Mouse (Mus musculus) forebrain, postnatal 0 days (tissue): ENCODE data around the gene Gm20696. TPM values are rescaled to one million over a fixed set of nuclear protein-coding genes. Genes with fewer than 3 reads are reported as not detected.

Experiments used
- ATAC-seq: fragments of 200-750 bp; cut with Nextera tagmentation; 2 replicates; pipeline ENCODE4 v1.8.0; 2017; ENCODE audit warnings: mild to moderate bottlenecking, moderate library complexity
- DNase-seq: peaks from one replicate; pipeline ENCODE4 v3.0.0-alpha.2; 2015
- H3K27ac ChIP-seq: fragments of 300-500 bp; sonication (generic); 2 replicates; pipeline ENCODE4 v1.5.1; 2014; ENCODE audit warnings: low read depth, mild to moderate bottlenecking, antibody characterized with exemption, low read length, moderate library complexity, mixed read lengths
- H3K27me3 ChIP-seq: fragments of 300-500 bp; sonication (generic); 2 replicates; pipeline ENCODE4 v1.6.1; 2014; ENCODE audit warnings: mild to moderate bottlenecking, low read length, mixed read lengths; ENCODE audit not compliant: insufficient read depth
- H3K36me3 ChIP-seq: fragments of 300-500 bp; sonication (generic); 2 replicates; pipeline ENCODE4 v1.6.1; 2014; ENCODE audit warnings: mild to moderate bottlenecking, moderate library complexity; ENCODE audit not compliant: insufficient read depth
- H3K4me1 ChIP-seq: fragments of 300-500 bp; sonication (generic); 2 replicates; pipeline ENCODE4 v1.6.1; 2014; ENCODE audit warnings: antibody characterized with exemption; ENCODE audit not compliant: insufficient read depth
- H3K4me2 ChIP-seq: fragments of 300-500 bp; sonication (generic); 2 replicates; pipeline ENCODE4 v1.6.1; 2014; ENCODE audit warnings: low read depth, mild to moderate bottlenecking, moderate library complexity
- H3K4me3 ChIP-seq: fragments of 300-500 bp; sonication (generic); 2 replicates; pipeline ENCODE4 v1.5.1; 2014; ENCODE audit warnings: low read depth, low read length, mixed read lengths
- H3K9ac ChIP-seq: fragments of 300-500 bp; sonication (generic); 2 replicates; pipeline ENCODE4 v1.6.1; 2014; ENCODE audit warnings: mild to moderate bottlenecking
- H3K9me3 ChIP-seq: fragments of 300-500 bp; sonication (generic); 2 replicates; pipeline ENCODE4 v1.6.1; 2016; ENCODE audit warnings: low read length
- CTCF ChIP-seq: sonication (generic); IDR thresholded peaks from 2 replicates; pipeline ENCODE4 v1.5.1; 2016; ENCODE audit warnings: antibody characterized with exemption, control low read depth, low read depth
- WGBS: fragments of 180-500 bp; shearing (Covaris S2); extraction: QIAGEN DNeasy Blood & Tissue Kit; methylation state at CpG from one replicate; pipeline ENCODE4 v1.1.7; 2014; 5-methylcytosine and 5-hydroxymethylcytosine counted together
- polyA plus RNA-seq: library from polyadenylated mRNA; unstranded; fragments of >200 nt; fragmentation: Nextera tagmentation; extraction: Ambion mirVana; gene quantifications from 2 replicates; pipeline ENCODE4 v1.2.1, GENCODE M21; 2015
- total RNA-seq: library from RNA; depleted of rRNA; stranded (reverse); fragments of >200 nt; gene quantifications from 2 replicates; pipeline ENCODE4 v1.2.3, GENCODE M21; 2014

Gm20696 gene
- total and polyA plus RNA-seq, 2 experiments from 2014 or later = 2.2 to 2.6 TPM

DNA sequence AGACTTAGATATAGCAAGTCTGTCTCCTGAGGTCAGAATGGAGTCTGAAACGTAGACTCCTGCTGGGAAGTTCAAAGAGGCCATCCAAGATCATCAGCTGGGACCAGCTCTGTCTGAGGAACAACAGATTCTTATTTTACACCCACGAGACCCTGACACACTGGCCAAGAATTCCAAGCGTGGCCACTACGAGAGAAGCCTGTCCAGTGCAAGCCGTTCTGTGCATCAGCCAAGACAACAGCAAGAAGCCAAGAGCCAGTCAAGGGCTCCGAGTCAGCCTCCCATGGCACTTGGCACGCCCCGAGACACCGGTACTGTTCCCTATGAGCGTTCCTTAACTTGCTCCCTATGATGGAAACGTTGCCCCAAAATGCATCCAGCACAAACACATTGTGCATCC lies 338.9 kb downstream of the Gm20696 start:
- DNase-seq (no peak), ATAC-seq (no peak)
- H3K4me2 ChIP-seq = no peak overlapping the region
- no peak overlapping the region for H3K4me3 ChIP-seq
- no peak overlapping the region for H3K9ac ChIP-seq
- WGBS = 84% methylated on average over 11 of the region's 11 CpGs
- H3K27ac ChIP-seq = no peak overlapping the region
- H3K4me1 ChIP-seq = peaks cover 3% of the 10 kb centered on the region; the same call in 1 of the 2 replicates
- H3K9me3 ChIP-seq = no peaks in the 10 kb centered on the region
- no peaks in the 10 kb centered on the region for H3K36me3 ChIP-seq
- no peaks in the 10 kb centered on the region for H3K27me3 ChIP-seq
- TF ChIP-seq CTCF = no peak

DNA sequence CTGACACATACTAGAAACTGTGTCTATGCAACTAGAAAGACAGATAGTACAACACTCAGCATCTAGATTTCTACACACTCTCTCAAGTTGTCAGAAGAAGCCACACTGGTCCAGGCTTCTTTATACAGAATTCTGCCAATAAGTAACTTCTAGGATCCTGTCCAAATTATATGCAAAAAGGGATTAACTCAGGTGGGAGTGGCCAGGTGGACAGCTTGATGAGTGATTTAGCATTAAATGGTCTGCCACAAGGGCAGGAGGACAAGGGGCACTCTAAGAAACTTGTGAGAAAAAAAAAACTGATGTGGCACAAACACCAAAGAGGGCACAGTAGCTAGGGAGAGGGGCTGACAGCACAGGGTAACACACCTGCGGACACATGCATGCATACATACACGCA lies 340.7 kb downstream of the Gm20696 start:
- H3K4me3 ChIP-seq = no peak overlapping the region
- TF ChIP-seq CTCF = no peak
- no peaks in the 10 kb centered on the region for H3K4me1 ChIP-seq
- no peak overlapping the region for H3K27ac ChIP-seq
- no peak overlapping the region for H3K4me2 ChIP-seq
- no peaks in the 10 kb centered on the region for H3K9me3 ChIP-seq
- no peak for DNase-seq
- no peak for ATAC-seq
- H3K9ac ChIP-seq = no peak overlapping the region
- WGBS = 93% methylated on average over 2 of the region's 2 CpGs
- H3K36me3 ChIP-seq = no peaks in the 10 kb centered on the region
- H3K27me3 ChIP-seq = no peaks in the 10 kb centered on the region

GRCm38 (mm10) chr6:99325461-99325860 lies 341.1 kb downstream of the Gm20696 start:
- ATAC-seq (no peak), DNase-seq (no peak)
- no peak overlapping the region for H3K4me3 ChIP-seq
- no peak overlapping the region for H3K9ac ChIP-seq
- no peaks in the 10 kb centered on the region for H3K36me3 ChIP-seq
- H3K9me3 ChIP-seq = no peaks in the 10 kb centered on the region
- H3K27me3 ChIP-seq = no peaks in the 10 kb centered on the region
- H3K4me1 ChIP-seq = no peaks in the 10 kb centered on the region
- WGBS = 94% methylated on average over 5 of the region's 5 CpGs
- no peak overlapping the region for H3K27ac ChIP-seq
- no peak for TF ChIP-seq CTCF
- no peak overlapping the region for H3K4me2 ChIP-seq

DNA sequence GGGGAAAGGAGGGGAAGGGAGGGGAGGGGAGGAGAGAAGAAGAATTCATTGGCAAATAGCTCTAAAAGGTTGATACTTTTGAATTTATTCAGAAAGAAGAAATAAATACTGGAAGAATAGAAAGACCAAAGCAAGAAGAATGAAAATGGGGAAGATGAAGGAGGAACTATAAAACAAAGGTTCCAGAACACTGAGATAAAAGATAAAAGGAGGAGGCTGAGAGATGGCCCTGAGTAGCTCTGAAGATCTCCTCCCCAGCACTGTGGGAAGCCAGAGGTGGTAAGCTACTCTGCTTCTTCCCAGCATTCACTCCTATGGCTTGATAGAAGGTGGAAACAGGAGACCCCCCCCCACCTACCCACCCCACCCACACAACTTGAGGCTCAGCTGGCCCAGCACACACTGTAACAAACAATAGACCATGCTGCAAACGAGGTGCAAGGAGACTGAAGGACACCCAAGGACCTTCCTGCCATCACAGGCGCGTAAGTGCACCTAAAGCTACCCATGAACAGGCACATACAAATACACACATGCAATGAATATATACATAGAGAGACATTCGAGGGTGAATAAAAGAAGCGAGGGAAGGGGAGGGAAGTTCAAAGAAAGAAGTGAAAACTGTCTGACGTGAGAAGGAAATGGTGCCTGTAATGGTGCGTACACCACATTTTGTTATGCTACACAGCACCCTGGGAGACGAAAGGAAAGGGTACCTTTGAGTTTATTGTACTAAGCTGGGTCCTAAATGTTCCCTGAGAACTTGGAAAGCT lies 344.3 kb downstream of the Gm20696 start:
- WGBS = 75% methylated on average over 8 of the region's 8 CpGs
- Histone ChIP-seq H3K9ac (no peak overlapping the region), H3K4me3 (no peak overlapping the region), H3K4me1 (no peaks in the 10 kb centered on the region), H3K36me3 (no peaks in the 10 kb centered on the region), H3K27ac (no peak overlapping the region), H3K4me2 (no peak overlapping the region), H3K9me3 (no peaks in the 10 kb centered on the region), H3K27me3 (no peaks in the 10 kb centered on the region)
- DNase-seq = no peak
- no peak for TF ChIP-seq CTCF
- ATAC-seq = no peak

GRCm38 (mm10) chr6:99320444-99320843 lies 346.2 kb downstream of the Gm20696 start:
- Histone ChIP-seq H3K4me1 (no peaks in the 10 kb centered on the region), H3K27ac (no peak overlapping the region), H3K9ac (no peak overlapping the region), H3K27me3 (no peaks in the 10 kb centered on the region), H3K4me3 (no peak overlapping the region), H3K36me3 (no peaks in the 10 kb centered on the region), H3K9me3 (no peaks in the 10 kb centered on the region), H3K4me2 (no peak overlapping the region)
- 80% methylated on average over 8 of the region's 8 CpGs for WGBS
- no peak for TF ChIP-seq CTCF
- DNase-seq (no peak), ATAC-seq (no peak)

- H3K27me3 ChIP-seq = no peaks in the 10 kb centered on the region
- no peak for TF ChIP-seq CTCF
- H3K4me2 ChIP-seq = no peak overlapping the region
- no peak overlapping the region for H3K4me3 ChIP-seq
- no peak overlapping the region for H3K27ac ChIP-seq
- H3K9ac ChIP-seq = no peak overlapping the region
- DNase-seq (no peak), ATAC-seq (no peak)
- no peaks in the 10 kb centered on the region for H3K9me3 ChIP-seq
- H3K36me3 ChIP-seq = no peaks in the 10 kb centered on the region
- WGBS = 59% methylated on average over 19 of the region's 19 CpGs
- H3K4me1 ChIP-seq = no peaks in the 10 kb centered on the region
These were observed 346.9 kb downstream of the Gm20696 start for GRCm38 (mm10) chr6:99319415-99320405.

DNA sequence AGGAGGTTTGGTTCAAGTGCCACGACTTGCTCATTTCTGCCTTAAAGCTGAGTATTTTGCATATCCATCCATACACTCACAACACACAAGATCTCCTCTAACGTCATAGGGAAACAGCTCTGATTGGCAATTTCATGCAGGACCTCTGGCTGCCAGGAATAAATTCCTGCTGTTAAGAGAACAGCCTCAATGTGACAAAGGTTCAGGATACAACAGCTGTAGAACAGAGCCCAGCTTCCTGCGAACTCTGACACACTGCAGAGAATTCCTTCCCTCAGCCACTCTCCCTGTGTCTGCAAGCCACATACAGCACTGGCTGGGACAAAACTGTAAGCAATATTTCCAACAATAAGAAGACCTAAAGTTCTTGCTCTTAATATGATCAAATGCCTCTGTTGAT lies 351.9 kb downstream of the Gm20696 start:
- H3K36me3 ChIP-seq = no peaks in the 10 kb centered on the region
- H3K27ac ChIP-seq = no peak overlapping the region
- DNase-seq (no peak), ATAC-seq (no peak)
- no peak overlapping the region for H3K9ac ChIP-seq
- no peak overlapping the region for H3K4me2 ChIP-seq
- H3K4me3 ChIP-seq = no peak overlapping the region
- H3K9me3 ChIP-seq = no peaks in the 10 kb centered on the region
- no peak for TF ChIP-seq CTCF
- H3K4me1 ChIP-seq = peaks cover 3% of the 10 kb centered on the region; the same call in 1 of the 2 replicates
- H3K27me3 ChIP-seq = no peaks in the 10 kb centered on the region
- WGBS = 67% methylated on average over 3 of the region's 3 CpGs
